In the genomic region with DNA sequence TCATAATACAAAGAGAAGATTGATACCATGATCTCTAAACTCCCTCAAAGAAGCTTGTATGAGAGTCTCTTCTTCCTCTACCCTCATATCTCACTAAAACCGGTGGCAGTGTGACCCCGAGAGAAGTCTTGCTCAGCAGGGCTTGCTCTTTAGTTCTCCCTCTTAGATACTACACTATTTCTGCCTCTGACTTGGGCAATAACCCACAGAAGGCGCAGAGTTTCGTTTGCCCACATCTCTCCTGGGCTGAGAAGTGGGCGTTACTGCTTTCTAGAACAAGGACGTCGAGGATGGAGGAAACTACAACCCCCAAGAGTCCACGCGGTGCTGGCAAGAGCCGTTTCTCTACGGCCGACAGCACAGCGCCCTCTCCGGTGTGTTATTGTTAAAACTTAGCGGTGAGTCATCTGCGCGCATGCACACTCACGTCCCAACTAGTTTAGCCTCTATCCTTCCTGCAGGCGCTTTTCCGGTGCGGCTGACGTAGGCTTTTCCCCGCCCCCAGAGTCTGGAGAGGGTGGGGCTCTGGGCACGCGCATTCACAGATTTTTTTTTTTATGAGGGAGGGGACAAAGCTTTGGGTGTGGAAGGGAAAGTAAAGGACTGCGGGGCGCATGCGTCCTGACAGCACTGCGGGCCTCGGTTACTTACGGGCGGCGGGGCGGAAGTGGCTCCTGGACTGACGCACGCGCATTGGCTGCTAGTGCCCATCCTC, we compare ENCODE assay signal across 7 mouse cellular contexts. TPM values are rescaled to one million over a fixed set of nuclear protein-coding genes. Genes with fewer than 3 reads are reported as not detected.
DNase-seq lines count a peak whose midpoint lies in the region; ATAC-seq and TF ChIP-seq lines count a peak whose summit lies in the region.

No protein-coding gene starts in this region.

- ATAC-seq in intestine, postnatal 0 days = peak; percentile 96
- ATAC-seq in midbrain, embryonic 12.5 days (ENCODE audit: low FRiP score, low read depth) = peak; percentile 96

- H3K9ac ChIP-seq in intestine, postnatal 0 days (ENCODE audit: low read depth, low read length) = no peak overlapping the region
- peak overlapping the region; percentile 79 for H3K9ac ChIP-seq in midbrain, embryonic 12.5 days (replicated peaks)

- peak overlapping the region; percentile 87 for H3K27ac ChIP-seq in embryonic facial prominence, embryonic 10.5 days (replicated peaks)
- H3K27ac ChIP-seq in intestine, postnatal 0 days (ENCODE audit: low read depth, low read length) = no peak overlapping the region
- peak overlapping the region; percentile 75 for H3K27ac ChIP-seq in midbrain, embryonic 12.5 days (replicated peaks)
- H3K27ac ChIP-seq in small intestine, adult 2 months (ENCODE audit: insufficient read depth, low read depth, low read length) = peak overlapping the region; percentile 73

- under 1% methylated on average over 37 of the region's 37 CpGs for whole genome bisulfite sequencing in embryonic facial prominence, embryonic 10.5 days
- under 1% methylated on average over 37 of the region's 37 CpGs for WGBS in intestine, postnatal 0 days
- under 1% methylated on average over 37 of the region's 37 CpGs for WGBS in midbrain, embryonic 12.5 days
- WGBS in small intestine, adult 2 months = under 1% methylated on average over 37 of the region's 37 CpGs

- intact Hi-C loops in left cerebral cortex, postnatal 4 days (cut with DNase I) = no loop called here

- H3K4me1 ChIP-seq in embryonic facial prominence, embryonic 10.5 days = peaks cover 25% of the 10 kb centered on the region
- no peaks in the 10 kb centered on the region for H3K4me1 ChIP-seq in intestine, postnatal 0 days (replicated peaks; ENCODE audit: control insufficient read depth, insufficient read depth, low read length)
- peaks cover 17% of the 10 kb centered on the region for H3K4me1 ChIP-seq in midbrain, embryonic 12.5 days
- H3K4me1 ChIP-seq in small intestine, adult 2 months (ENCODE audit: control insufficient read depth, insufficient read depth, insufficient read length, low read length) = no peaks in the 10 kb centered on the region; the same call in 1 of the 2 replicates

- peak overlapping the region; percentile 60 for H3K4me2 ChIP-seq in intestine, postnatal 0 days (replicated peaks; ENCODE audit: low read depth)
- peak overlapping the region; percentile 61 for H3K4me2 ChIP-seq in midbrain, embryonic 12.5 days (replicated peaks)

- TF ChIP-seq POLR2A in small intestine, adult 2 months (IDR thresholded peaks at IDR 0.05; ENCODE audit: low read depth, low read length) = peak; percentile 35; the same call in 1 of the 2 replicates

- no peaks in the 10 kb centered on the region for H3K27me3 ChIP-seq in embryonic facial prominence, embryonic 10.5 days (replicated peaks; ENCODE audit: low read depth, poor library complexity, severe bottlenecking)
- no peaks in the 10 kb centered on the region for H3K27me3 ChIP-seq in intestine, postnatal 0 days (replicated peaks; ENCODE audit: control insufficient read depth, insufficient read depth, low read length)
- H3K27me3 ChIP-seq in midbrain, embryonic 12.5 days = no peaks in the 10 kb centered on the region
- H3K27me3 ChIP-seq in small intestine, adult 2 months (ENCODE audit: control insufficient read depth, insufficient read depth, low read length) = no peaks in the 10 kb centered on the region

- peak overlapping the region; percentile 85 for H3K4me3 ChIP-seq in embryonic facial prominence, embryonic 10.5 days
- H3K4me3 ChIP-seq in intestine, postnatal 0 days (ENCODE audit: low read depth, low read length) = peak overlapping the region; percentile 100
- H3K4me3 ChIP-seq in midbrain, embryonic 12.5 days = peak overlapping the region; percentile 86
- H3K4me3 ChIP-seq in small intestine, adult 2 months (ENCODE audit: low read depth, low read length) = peak overlapping the region; percentile 50

- no peaks in the 10 kb centered on the region for H3K9me3 ChIP-seq in embryonic facial prominence, embryonic 10.5 days
- no peaks in the 10 kb centered on the region for H3K9me3 ChIP-seq in intestine, postnatal 0 days (ENCODE audit: control insufficient read depth)
- no peaks in the 10 kb centered on the region for H3K9me3 ChIP-seq in midbrain, embryonic 12.5 days

- DNase-seq in adrenal gland, postnatal 10 days = peak; percentile 97
- peak; percentile 98 for DNase-seq in embryonic facial prominence, embryonic 10.5 days (ENCODE audit: low spot score)
- DNase-seq in gonadal fat pad, adult 2 months (ENCODE audit: low read depth) = peak; percentile 89
- peak; percentile 99 for DNase-seq in left cerebral cortex, postnatal 4 days

- H3K36me3 ChIP-seq in embryonic facial prominence, embryonic 10.5 days (replicated peaks) = peaks cover 14% of the 10 kb centered on the region
- H3K36me3 ChIP-seq in intestine, postnatal 0 days (ENCODE audit: control insufficient read depth, insufficient read depth) = no peaks in the 10 kb centered on the region
- 0 out of 2 replicates have a peak, but pooled peaks cover 10% of the 10 kb centered on the region for H3K36me3 ChIP-seq in midbrain, embryonic 12.5 days
- H3K36me3 ChIP-seq in small intestine, adult 2 months (ENCODE audit: control insufficient read depth, insufficient read depth, low read length) = no peaks in the 10 kb centered on the region

- peak; percentile 98 for TF ChIP-seq CTCF in intestine, postnatal 0 days (IDR thresholded peaks at IDR 0.05; ENCODE audit: low read depth)
- TF ChIP-seq CTCF in small intestine, adult 2 months (IDR thresholded peaks at IDR 0.05; ENCODE audit: extremely low read depth, insufficient read length, insufficient replicate concordance, low read depth, low read length) = peak; percentile 96

RNA-seq across cellular contexts. Expression of a gene that starts 0.4 kb away (rescaled TPM):
- 10 to 100 TPM; 25.5 to 29.0 TPM for total RNA-seq in adrenal gland, postnatal 10 days (2021)
- polyA plus RNA-seq in embryonic facial prominence, embryonic 10.5 days (2016; fragmentation: Nextera tagmentation; extraction: Ambion mirVana) = 13.6 and 16.0 TPM in 2 replicates
- polyA plus RNA-seq in gonadal fat pad, adult 2 months (2012; rRNA removed) = 10.0 and 12.5 TPM in 2 replicates
- 1.4 and 1.6 TPM in 2 replicates for polyA plus RNA-seq in intestine, postnatal 0 days (2015; fragmentation: Nextera tagmentation; extraction: Ambion mirVana)
- 10 to 100 TPM; 15.6 to 15.8 TPM for total RNA-seq in left cerebral cortex, postnatal 4 days (2021)
- polyA plus RNA-seq in midbrain, embryonic 12.5 days (2016; fragmentation: Nextera tagmentation; extraction: Ambion mirVana) = 15.6 and 16.2 TPM in 2 replicates
- 1.5 and 2.6 TPM in 2 replicates for polyA plus RNA-seq in small intestine, adult 2 months (2012; rRNA removed)

Comparison
In these comparisons a context has a peak if more than half of its experiments do, and no peak if none do; other contexts are left out.
1. H3K4me3 ChIP-seq: peak in every context shown above with its lines; median percentile 100 in intestine, postnatal 0 days; 86 in midbrain, embryonic 12.5 days; 85 in embryonic facial prominence, embryonic 10.5 days; 50 in small intestine, adult 2 months.